Mouse (Mus musculus) liver, adult 2 months (tissue): ENCODE data around the gene Cops6.

Experiments used
- CTCF ChIP-seq: fragments of 200-500 bp; IDR thresholded peaks from 2 replicates; pipeline ENCODE4 v1.5.1; 2011; ENCODE audit warnings: low read depth, low read length, control low read depth
- POLR2A ChIP-seq: fragments of 200-500 bp; IDR thresholded peaks from 2 replicates; pipeline ENCODE4 v1.6.1; 2011; ENCODE audit warnings: low read length, control low read depth; ENCODE audit not compliant: insufficient read depth; ENCODE audit errors: extremely low read depth

DNA sequence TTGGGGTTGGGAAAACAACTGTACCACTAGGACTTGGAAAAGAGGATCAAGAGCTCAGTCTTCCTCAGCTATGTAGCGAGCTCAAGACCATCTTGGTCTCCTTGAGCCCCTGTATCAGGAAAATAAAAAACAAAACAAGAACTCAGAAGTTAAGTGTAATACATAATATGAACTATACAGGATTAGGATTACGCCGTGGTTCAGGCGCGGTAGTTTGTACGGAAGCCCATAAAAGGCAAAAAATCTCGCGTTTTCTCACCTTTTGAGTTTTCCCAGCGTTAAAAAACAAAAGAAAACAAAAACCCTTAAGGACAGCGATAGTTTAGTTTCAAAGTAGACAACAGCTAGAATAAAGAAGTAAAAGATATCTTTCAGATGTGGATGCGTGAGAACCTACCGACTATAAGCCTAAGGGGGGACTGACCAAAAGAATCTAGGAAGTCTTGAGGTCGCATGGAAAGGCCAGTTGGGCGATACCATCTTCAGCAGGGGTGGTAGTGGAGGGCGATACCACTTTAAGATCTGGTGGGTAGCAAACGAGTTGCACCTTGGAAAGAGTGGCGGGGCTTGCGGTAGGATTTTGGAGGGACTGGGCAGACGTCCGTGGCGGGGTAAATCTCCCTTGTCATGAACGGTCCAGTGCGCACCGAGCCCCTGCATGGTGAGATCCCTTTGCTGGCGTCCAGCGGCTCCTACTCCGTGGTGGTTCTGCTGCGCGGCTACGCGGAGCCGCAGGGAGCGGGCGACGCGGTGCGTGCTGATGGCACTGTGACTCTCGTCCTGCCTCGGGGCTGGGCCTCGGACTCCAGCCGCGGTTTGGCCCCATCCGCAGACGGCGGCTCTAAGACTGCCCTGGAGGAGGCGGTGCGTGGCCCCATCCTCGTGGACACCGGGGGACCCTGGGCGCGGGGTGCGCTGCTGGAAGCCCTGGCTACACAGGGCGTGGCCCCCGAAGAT is 33.2 kb downstream of the Cops6 start, which contains the start of gene Mblac1:
- 0 out of 2 replicates have a peak, but pooled peaks have one; percentile 47 for TF ChIP-seq POLR2A
- TF ChIP-seq CTCF, result no peak
